Mouse (Mus musculus) hindbrain, embryonic 13.5 days (tissue): Measurements from ENCODE around the gene Ltbp2. TPM values are rescaled to one million over a fixed set of nuclear protein-coding genes. Genes with fewer than 3 reads are reported as not detected.

Experiments used
- ATAC-seq: fragments of 200-750 bp; cut with Nextera tagmentation; 2 replicates; pipeline ENCODE4 v1.8.0; 2017; ENCODE audit warnings: moderate TSS enrichment; ENCODE audit not compliant: low FRiP score
- H3K27ac ChIP-seq: fragments of 300-500 bp; sonication (generic); 2 replicates; pipeline ENCODE4 v1.5.1; 2015; ENCODE audit warnings: inconsistent platforms, mild to moderate bottlenecking, moderate library complexity
- H3K27me3 ChIP-seq: fragments of 300-500 bp; sonication (generic); 2 replicates; pipeline ENCODE4 v1.6.1; 2015; ENCODE audit warnings: mild to moderate bottlenecking, inconsistent platforms
- H3K36me3 ChIP-seq: fragments of 300-500 bp; sonication (generic); 2 replicates; pipeline ENCODE4 v1.6.1; 2015; ENCODE audit warnings: mild to moderate bottlenecking, inconsistent platforms
- H3K4me1 ChIP-seq: fragments of 300-500 bp; sonication (generic); replicated peaks from 2 replicates; pipeline ENCODE4 v1.6.1; 2015; ENCODE audit warnings: inconsistent platforms
- H3K4me2 ChIP-seq: fragments of 300-500 bp; sonication (generic); 2 replicates; pipeline ENCODE4 v1.6.1; 2015; ENCODE audit warnings: inconsistent platforms, mild to moderate bottlenecking, moderate library complexity
- H3K4me3 ChIP-seq: fragments of 300-500 bp; sonication (generic); 2 replicates; pipeline ENCODE4 v1.5.1; 2015; ENCODE audit warnings: mild to moderate bottlenecking, inconsistent platforms
- H3K9ac ChIP-seq: fragments of 300-500 bp; sonication (generic); 2 replicates; pipeline ENCODE4 v1.6.1; 2015; ENCODE audit warnings: mild to moderate bottlenecking, inconsistent platforms
- H3K9me3 ChIP-seq: fragments of 300-500 bp; sonication (generic); 2 replicates; pipeline ENCODE4 v1.6.1; 2016; ENCODE audit warnings: inconsistent platforms
- WGBS: fragments of 180-500 bp; shearing (Covaris S2); methylation state at CpG from one replicate; pipeline ENCODE4 v1.1.7; 2015; 5-methylcytosine and 5-hydroxymethylcytosine counted together
- polyA plus RNA-seq: library from polyadenylated mRNA; unstranded; fragments of >200 nt; fragmentation: Nextera tagmentation; extraction: Ambion mirVana; gene quantifications from 2 replicates; pipeline ENCODE4 v1.2.1, GENCODE M21; 2015

Gene Ltbp2
- polyA plus RNA-seq, 1 experiment from 2014 or later = 0.31 TPM

GRCm38 (mm10) chr12:84872310-84872709, 4.0 kb downstream of the Ltbp2 start:
- Histone ChIP-seq H3K9ac (no peak overlapping the region), H3K27ac (no peak overlapping the region), H3K4me3 (no peak overlapping the region), H3K4me2 (no peak overlapping the region), H3K9me3 (no peaks in the 10 kb centered on the region), H3K4me1 (peaks cover 15% of the 10 kb centered on the region), H3K27me3 (peaks cover 43% of the 10 kb centered on the region), H3K36me3 (no peaks in the 10 kb centered on the region)
- ATAC-seq = no peak
- 74% methylated on average over 2 of the region's 2 CpGs for WGBS

- no peaks in the 10 kb centered on the region for H3K27me3 ChIP-seq
- H3K27ac ChIP-seq = no peak overlapping the region
- H3K4me1 ChIP-seq = 0 out of 2 replicates have a peak, but pooled peaks cover 4% of the 10 kb centered on the region
- no peak for ATAC-seq
- 73% methylated on average over 9 of the region's 9 CpGs for WGBS
- H3K9me3 ChIP-seq = no peaks in the 10 kb centered on the region
- no peak overlapping the region for H3K9ac ChIP-seq
- H3K36me3 ChIP-seq = no peaks in the 10 kb centered on the region
- no peak overlapping the region for H3K4me2 ChIP-seq
- no peak overlapping the region for H3K4me3 ChIP-seq
Observed at GRCm38 (mm10) chr12:84865431-84865830, 10.9 kb downstream of the Ltbp2 start.

- H3K36me3 ChIP-seq = no peaks in the 10 kb centered on the region
- H3K27me3 ChIP-seq = no peaks in the 10 kb centered on the region
- H3K9ac ChIP-seq = no peak overlapping the region
- no peak for ATAC-seq
- no peak overlapping the region for H3K4me2 ChIP-seq
- H3K9me3 ChIP-seq = no peaks in the 10 kb centered on the region
- no peak overlapping the region for H3K4me3 ChIP-seq
- WGBS = 78% methylated on average over 7 of the region's 7 CpGs
- H3K27ac ChIP-seq = no peak overlapping the region
- H3K4me1 ChIP-seq = 0 out of 2 replicates have a peak, but pooled peaks cover 4% of the 10 kb centered on the region
Observed at GRCm38 (mm10) chr12:84864801-84865200, 11.5 kb downstream of the Ltbp2 start.

GRCm38 (mm10) chr12:84863196-84863595, 13.1 kb downstream of the Ltbp2 start:
- Histone ChIP-seq H3K27me3 (no peaks in the 10 kb centered on the region), H3K9ac (no peak overlapping the region), H3K27ac (no peak overlapping the region), H3K9me3 (no peaks in the 10 kb centered on the region), H3K4me3 (no peak overlapping the region), H3K4me2 (no peak overlapping the region), H3K36me3 (no peaks in the 10 kb centered on the region), H3K4me1 (0 out of 2 replicates have a peak, but pooled peaks cover 4% of the 10 kb centered on the region)
- ATAC-seq = no peak
- WGBS = 90% methylated on average over 5 of the region's 5 CpGs

- Histone ChIP-seq H3K27me3 (no peaks in the 10 kb centered on the region), H3K4me2 (no peak overlapping the region), H3K36me3 (no peaks in the 10 kb centered on the region), H3K9ac (no peak overlapping the region), H3K4me1 (0 out of 2 replicates have a peak, but pooled peaks cover 4% of the 10 kb centered on the region), H3K27ac (no peak overlapping the region), H3K4me3 (no peak overlapping the region), H3K9me3 (no peaks in the 10 kb centered on the region)
- 90% methylated on average over 14 of the region's 14 CpGs for WGBS
- no peak for ATAC-seq
Observed at GRCm38 (mm10) chr12:84862136-84862910, 14.0 kb downstream of the Ltbp2 start.

GRCm38 (mm10) chr12:84858149-84859113, 17.9 kb downstream of the Ltbp2 start:
- 69% methylated on average over 17 of the region's 17 CpGs for WGBS
- Histone ChIP-seq H3K9me3 (no peaks in the 10 kb centered on the region), H3K4me2 (no peak overlapping the region), H3K27me3 (no peaks in the 10 kb centered on the region), H3K36me3 (no peaks in the 10 kb centered on the region), H3K9ac (no peak overlapping the region), H3K27ac (no peak overlapping the region), H3K4me1 (no peaks in the 10 kb centered on the region), H3K4me3 (no peak overlapping the region)
- no peak for ATAC-seq

GRCm38 (mm10) chr12:84857706-84858105, 18.6 kb downstream of the Ltbp2 start:
- H3K4me3 ChIP-seq = no peak overlapping the region
- no peak for ATAC-seq
- no peak overlapping the region for H3K27ac ChIP-seq
- no peaks in the 10 kb centered on the region for H3K9me3 ChIP-seq
- no peak overlapping the region for H3K4me2 ChIP-seq
- no peak overlapping the region for H3K9ac ChIP-seq
- no peaks in the 10 kb centered on the region for H3K4me1 ChIP-seq
- H3K36me3 ChIP-seq = no peaks in the 10 kb centered on the region
- no peaks in the 10 kb centered on the region for H3K27me3 ChIP-seq
- 71% methylated on average over 4 of the region's 4 CpGs for WGBS

GRCm38 (mm10) chr12:84856532-84856931, 19.8 kb downstream of the Ltbp2 start:
- no peak overlapping the region for H3K9ac ChIP-seq
- no peaks in the 10 kb centered on the region for H3K36me3 ChIP-seq
- H3K4me1 ChIP-seq = 0 out of 2 replicates have a peak, but pooled peaks cover 2% of the 10 kb centered on the region
- WGBS = 90% methylated on average over 8 of the region's 8 CpGs
- no peak overlapping the region for H3K27ac ChIP-seq
- no peaks in the 10 kb centered on the region for H3K27me3 ChIP-seq
- no peaks in the 10 kb centered on the region for H3K9me3 ChIP-seq
- H3K4me2 ChIP-seq = no peak overlapping the region
- ATAC-seq = no peak
- no peak overlapping the region for H3K4me3 ChIP-seq

GRCm38 (mm10) chr12:84855084-84855625, 21.2 kb downstream of the Ltbp2 start:
- Histone ChIP-seq H3K9ac (no peak overlapping the region), H3K36me3 (no peaks in the 10 kb centered on the region), H3K4me1 (0 out of 2 replicates have a peak, but pooled peaks cover 4% of the 10 kb centered on the region), H3K4me2 (no peak overlapping the region), H3K4me3 (no peak overlapping the region), H3K27me3 (no peaks in the 10 kb centered on the region), H3K9me3 (no peaks in the 10 kb centered on the region), H3K27ac (no peak overlapping the region)
- ATAC-seq = no peak
- 91% methylated on average over 4 of the region's 4 CpGs for WGBS

- 94% methylated on average over 4 of the region's 4 CpGs for WGBS
- no peaks in the 10 kb centered on the region for H3K27me3 ChIP-seq
- H3K9ac ChIP-seq = no peak overlapping the region
- H3K4me2 ChIP-seq = no peak overlapping the region
- H3K36me3 ChIP-seq = no peaks in the 10 kb centered on the region
- no peak overlapping the region for H3K27ac ChIP-seq
- ATAC-seq = no peak
- no peaks in the 10 kb centered on the region for H3K9me3 ChIP-seq
- H3K4me3 ChIP-seq = no peak overlapping the region
- H3K4me1 ChIP-seq = 0 out of 2 replicates have a peak, but pooled peaks cover 4% of the 10 kb centered on the region
Observed at GRCm38 (mm10) chr12:84854392-84855033, 21.8 kb downstream of the Ltbp2 start.

GRCm38 (mm10) chr12:84851403-84852040, 24.8 kb downstream of the Ltbp2 start:
- Histone ChIP-seq H3K4me1 (0 out of 2 replicates have a peak, but pooled peaks cover 4% of the 10 kb centered on the region), H3K36me3 (no peaks in the 10 kb centered on the region), H3K27me3 (no peaks in the 10 kb centered on the region), H3K4me3 (no peak overlapping the region), H3K9me3 (no peaks in the 10 kb centered on the region), H3K9ac (no peak overlapping the region), H3K4me2 (no peak overlapping the region), H3K27ac (no peak overlapping the region)
- no peak for ATAC-seq
- 66% methylated on average over 11 of the region's 11 CpGs for WGBS
